Mouse (Mus musculus): Measurements from ENCODE around the gene Trpv2. TPM values are rescaled to one million over a fixed set of nuclear protein-coding genes. Genes with fewer than 3 reads are reported as not detected.

The Trpv2 gene
- polyA plus RNA-seq, 1 experiment from 2014 or later: 6.6 TPM

- DNase-seq: no peak
- Histone ChIP-seq H3K27me3 (no peaks in the 10 kb centered on the region), H3K4me1 (replicated peaks) (peaks cover 31% of the 10 kb centered on the region), H3K4me3 (replicated peaks) (peak overlapping the region; percentile 82), H3K36me3 (peaks cover 60% of the 10 kb centered on the region), H3K27ac (peak overlapping the region; percentile 95), H3K9me3 (replicated peaks) (no peaks in the 10 kb centered on the region), H3K4me2 (peak overlapping the region; percentile 77), H3K9ac (peak overlapping the region; percentile 93)
- ATAC-seq (ENCODE audit: low read depth): no peak; the same call in 1 of the 2 replicates
- WGBS (ENCODE audit: insufficient replicate concordance): 16% methylated on average over 3 of the region's 3 CpGs
These were observed 30.8 kb downstream of the Trpv2 start for GRCm38 (mm10) chr11:62604886-62605618.

GRCm38 (mm10) chr11:62605619-62606298 lies 31.5 kb downstream of the Trpv2 start:
- H3K4me2 ChIP-seq: peak overlapping the region; percentile 77
- ATAC-seq (ENCODE audit: low read depth): peak; percentile 25
- H3K4me3 ChIP-seq (replicated peaks): peak overlapping the region; percentile 82
- H3K27ac ChIP-seq: peak overlapping the region; percentile 95
- peaks cover 60% of the 10 kb centered on the region for H3K36me3 ChIP-seq
- 29% methylated on average over 10 of the region's 10 CpGs for WGBS (ENCODE audit: insufficient replicate concordance)
- no peaks in the 10 kb centered on the region for H3K27me3 ChIP-seq
- H3K9ac ChIP-seq: peak overlapping the region; percentile 93
- H3K9me3 ChIP-seq (replicated peaks): no peaks in the 10 kb centered on the region
- peaks cover 31% of the 10 kb centered on the region for H3K4me1 ChIP-seq (replicated peaks)
- no peak for DNase-seq

DNA sequence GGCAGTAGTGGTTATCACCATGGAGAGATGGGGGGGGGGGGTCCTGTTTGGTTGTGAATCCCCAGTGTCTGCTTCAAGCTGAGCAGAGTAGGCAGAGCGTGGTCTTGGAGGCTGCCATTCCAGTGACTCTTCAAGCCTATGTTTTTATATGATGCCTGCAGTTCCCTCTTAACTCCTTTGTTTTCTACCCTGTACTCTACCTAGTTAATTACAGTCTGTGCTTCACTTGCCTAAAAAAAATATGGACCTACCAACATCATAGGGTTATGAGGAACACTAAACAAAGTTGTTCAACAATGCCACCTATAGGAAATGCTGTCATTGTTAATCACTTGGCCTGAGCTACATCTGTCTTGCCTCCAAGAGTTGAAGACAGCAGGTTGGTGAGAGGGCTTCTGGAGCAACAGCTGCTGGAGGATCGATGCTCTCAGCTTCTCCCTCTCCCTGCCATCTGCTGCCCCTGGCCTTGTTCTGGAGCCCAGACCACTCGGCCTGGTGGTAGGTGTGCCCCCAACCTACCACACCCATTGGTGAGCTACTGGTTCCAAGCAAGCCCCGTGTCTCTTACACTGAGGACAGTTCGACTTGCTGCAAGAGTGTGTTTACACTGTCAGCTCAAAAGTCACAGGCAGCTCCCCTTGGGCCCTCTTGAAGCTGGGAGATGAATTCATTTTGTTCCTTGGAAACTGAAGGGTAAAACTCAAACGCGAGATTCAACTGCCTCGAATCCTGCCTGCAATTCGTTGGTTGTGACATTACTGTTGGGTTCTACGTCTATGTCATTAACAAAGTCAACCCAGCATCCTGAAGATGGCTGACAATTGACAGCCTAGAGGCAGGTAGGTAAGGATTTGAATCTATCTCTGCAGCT lies 32.2 kb downstream of the Trpv2 start:
- Histone ChIP-seq H3K9ac (no peak overlapping the region; the same call in 1 of the 2 replicates), H3K9me3 (replicated peaks) (no peaks in the 10 kb centered on the region), H3K27me3 (no peaks in the 10 kb centered on the region), H3K36me3 (peaks cover 60% of the 10 kb centered on the region), H3K4me2 (no peak overlapping the region), H3K4me1 (replicated peaks) (peaks cover 30% of the 10 kb centered on the region), H3K4me3 (replicated peaks) (no peak overlapping the region), H3K27ac (peak overlapping the region; percentile 95)
- no peak for DNase-seq
- ATAC-seq (ENCODE audit: low read depth): peak; percentile 8; the same call in 1 of the 2 replicates
- WGBS (ENCODE audit: insufficient replicate concordance): 49% methylated on average over 10 of the region's 10 CpGs

- DNase-seq (no peak), ATAC-seq (ENCODE audit: low read depth) (no peak)
- H3K36me3 ChIP-seq: peaks cover 60% of the 10 kb centered on the region
- H3K4me1 ChIP-seq (replicated peaks): peaks cover 23% of the 10 kb centered on the region
- H3K27me3 ChIP-seq: no peaks in the 10 kb centered on the region
- no peak overlapping the region for H3K4me3 ChIP-seq (replicated peaks)
- no peak overlapping the region for H3K4me2 ChIP-seq
- no peaks in the 10 kb centered on the region for H3K9me3 ChIP-seq (replicated peaks)
- WGBS (ENCODE audit: insufficient replicate concordance): 73% methylated on average over 10 of the region's 10 CpGs
- H3K27ac ChIP-seq: peak overlapping the region; percentile 95; the same call in 1 of the 2 replicates
- no peak overlapping the region for H3K9ac ChIP-seq
These were observed 33.1 kb downstream of the Trpv2 start for GRCm38 (mm10) chr11:62607170-62607951.

- Histone ChIP-seq H3K9ac (no peak overlapping the region), H3K36me3 (peaks cover 60% of the 10 kb centered on the region)
- WGBS (ENCODE audit: insufficient replicate concordance): 85% methylated on average over 1 of the region's 1 CpGs
These were observed 33.6 kb downstream of the Trpv2 start for GRCm38 (mm10) chr11:62607952-62608201.

GRCm38 (mm10) chr11:62608826-62609675 lies 34.8 kb downstream of the Trpv2 start:
- no peak for ATAC-seq (ENCODE audit: low read depth)
- no peak overlapping the region for H3K4me2 ChIP-seq
- no peaks in the 10 kb centered on the region for H3K27me3 ChIP-seq
- no peak overlapping the region for H3K27ac ChIP-seq
- 52% methylated on average over 10 of the region's 10 CpGs for WGBS (ENCODE audit: insufficient replicate concordance)
- H3K4me3 ChIP-seq (replicated peaks): no peak overlapping the region
- DNase-seq: no peak
- H3K9ac ChIP-seq: no peak overlapping the region
- peaks cover 26% of the 10 kb centered on the region for H3K4me1 ChIP-seq (replicated peaks)
- no peaks in the 10 kb centered on the region for H3K9me3 ChIP-seq (replicated peaks)
- H3K36me3 ChIP-seq: peaks cover 50% of the 10 kb centered on the region

More at GRCm38 (mm10) chr11:62607952-62608201, 33.6 kb downstream of the Trpv2 start:
- Histone ChIP-seq H3K27ac (0 out of 2 replicates have a peak overlapping the region, but pooled peaks have one; percentile 95), H3K27me3 (no peaks in the 10 kb centered on the region), H3K4me3 (replicated peaks) (no peak overlapping the region), H3K9me3 (replicated peaks) (no peaks in the 10 kb centered on the region), H3K4me1 (replicated peaks) (peaks cover 23% of the 10 kb centered on the region), H3K4me2 (no peak overlapping the region)
- ATAC-seq (ENCODE audit: low read depth): no peak
- DNase-seq: no peak

DNA sequence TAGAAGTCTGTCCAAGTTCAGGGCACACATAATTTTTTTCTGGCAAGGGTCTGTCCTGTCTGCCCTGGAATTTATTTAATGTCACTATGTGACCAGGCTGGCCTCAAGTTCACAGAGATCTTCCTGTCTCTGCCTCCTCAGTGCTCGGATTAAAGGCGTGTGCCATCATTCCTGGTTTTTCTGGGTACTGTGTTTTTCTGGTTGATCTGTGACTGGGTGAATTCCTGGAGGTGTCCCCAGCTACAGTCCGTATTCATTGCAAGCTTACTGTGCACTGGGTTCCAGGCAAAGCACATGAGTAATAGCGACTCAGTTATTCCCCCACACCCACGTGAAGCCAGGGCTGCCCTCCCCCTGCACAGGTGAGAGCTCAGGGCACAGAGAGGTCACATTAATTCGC lies 36.0 kb downstream of the Trpv2 start:
- ATAC-seq (ENCODE audit: low read depth): no peak
- H3K9me3 ChIP-seq (replicated peaks): no peaks in the 10 kb centered on the region
- 67% methylated on average over 6 of the region's 6 CpGs for WGBS (ENCODE audit: insufficient replicate concordance)
- no peak overlapping the region for H3K4me2 ChIP-seq
- H3K4me1 ChIP-seq (replicated peaks): peaks cover 18% of the 10 kb centered on the region
- peaks cover 38% of the 10 kb centered on the region for H3K36me3 ChIP-seq
- no peak overlapping the region for H3K9ac ChIP-seq
- DNase-seq: no peak
- H3K4me3 ChIP-seq (replicated peaks): no peak overlapping the region
- no peaks in the 10 kb centered on the region for H3K27me3 ChIP-seq
- H3K27ac ChIP-seq: no peak overlapping the region

GRCm38 (mm10) chr11:62612604-62613003 lies 38.3 kb downstream of the Trpv2 start:
- H3K4me2 ChIP-seq: no peak overlapping the region
- no peaks in the 10 kb centered on the region for H3K27me3 ChIP-seq
- no peaks in the 10 kb centered on the region for H3K9me3 ChIP-seq (replicated peaks)
- peaks cover 15% of the 10 kb centered on the region for H3K36me3 ChIP-seq
- no peak overlapping the region for H3K4me3 ChIP-seq (replicated peaks)
- H3K4me1 ChIP-seq (replicated peaks): peaks cover 11% of the 10 kb centered on the region; the same call in 1 of the 2 replicates
- ATAC-seq (ENCODE audit: low read depth) (no peak), DNase-seq (no peak)
- H3K27ac ChIP-seq: no peak overlapping the region
- no peak overlapping the region for H3K9ac ChIP-seq
- 79% methylated on average over 10 of the region's 10 CpGs for WGBS (ENCODE audit: insufficient replicate concordance)

DNA sequence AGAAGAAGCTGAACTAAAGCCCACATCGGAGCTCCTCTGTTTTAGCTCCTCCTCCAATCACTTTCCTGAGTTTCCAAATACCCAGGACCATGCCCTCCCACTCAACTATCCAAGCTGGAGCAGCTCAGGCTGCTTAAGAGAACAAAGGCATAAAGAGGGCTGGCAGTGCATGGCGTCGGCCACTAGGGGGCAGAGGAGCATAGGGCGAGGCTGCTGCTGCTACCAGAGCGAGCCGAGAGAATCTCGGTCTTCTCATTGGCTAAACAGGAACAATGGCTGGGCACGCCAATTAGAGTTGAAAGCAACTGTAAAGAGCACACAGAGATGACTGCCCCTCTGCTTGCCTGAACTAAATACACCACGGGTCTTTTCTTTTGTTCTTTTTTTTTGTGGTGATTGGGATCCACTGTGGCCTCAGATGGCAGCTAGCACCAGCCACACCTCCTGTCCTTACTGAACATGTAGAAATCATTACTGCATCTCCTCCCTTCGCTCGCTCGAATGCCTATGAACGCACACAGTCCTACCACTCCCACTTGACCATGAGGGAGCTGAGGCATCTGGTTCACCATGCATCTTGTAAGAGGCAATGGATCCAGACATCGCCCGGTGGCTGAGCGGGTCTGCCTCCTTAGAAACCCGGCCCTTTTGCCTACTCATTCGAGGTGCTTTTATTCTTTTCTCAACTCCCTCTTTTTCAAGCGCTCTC lies 39.5 kb downstream of the Trpv2 start:
- Histone ChIP-seq H3K4me2 (no peak overlapping the region; the same call in 1 of the 2 replicates), H3K9me3 (replicated peaks) (no peaks in the 10 kb centered on the region), H3K36me3 (0 out of 2 replicates have a peak, but pooled peaks cover 4% of the 10 kb centered on the region), H3K27me3 (no peaks in the 10 kb centered on the region), H3K9ac (no peak overlapping the region), H3K4me3 (replicated peaks) (no peak overlapping the region), H3K4me1 (replicated peaks) (peaks cover 11% of the 10 kb centered on the region; the same call in 1 of the 2 replicates), H3K27ac (no peak overlapping the region)
- DNase-seq (peak; percentile 73), ATAC-seq (ENCODE audit: low read depth) (peak; percentile 63)
- 36% methylated on average over 19 of the region's 19 CpGs for WGBS (ENCODE audit: insufficient replicate concordance)
